Mouse (Mus musculus): Measurements from ENCODE around the gene Pin1rt1. TPM values are rescaled to one million over a fixed set of nuclear protein-coding genes. Genes with fewer than 3 reads are reported as not detected.
A peak's percentile ranks its signal among the peaks of the same experiment; 100 is the strongest.

Pin1rt1 gene
- polyA plus RNA-seq, 1 experiment from 2014 or later, result not detected

GRCm38 (mm10) chr2:104722021-104722420 is 5.8 kb upstream of the Pin1rt1 start:
- Histone ChIP-seq H3K27me3 (ENCODE audit: control insufficient read depth, insufficient read depth, low read length) (no peaks in the 10 kb centered on the region), H3K9ac (ENCODE audit: low read length) (no peak overlapping the region), H3K27ac (replicated peaks; ENCODE audit: low read depth, low read length) (no peak overlapping the region), H3K4me3 (ENCODE audit: low read depth, low read length) (no peak overlapping the region), H3K4me2 (ENCODE audit: low read depth, severe bottlenecking) (no peak overlapping the region), H3K36me3 (ENCODE audit: control insufficient read depth, insufficient read depth, low read length) (no peaks in the 10 kb centered on the region), H3K4me1 (ENCODE audit: control insufficient read depth, insufficient read depth, low read length) (no peaks in the 10 kb centered on the region), H3K9me3 (ENCODE audit: control insufficient read depth, low read length) (no peaks in the 10 kb centered on the region)
- DNase-seq (ENCODE audit: low spot score) (no peak), ATAC-seq (ENCODE audit: insufficient number of reproducible peaks, low FRiP score, low TSS enrichment, low read depth) (no peak)
- WGBS, result 42% methylated on average over 3 of the region's 3 CpGs

- no peak overlapping the region for H3K4me2 ChIP-seq (ENCODE audit: low read depth, severe bottlenecking)
- ATAC-seq (ENCODE audit: insufficient number of reproducible peaks, low FRiP score, low TSS enrichment, low read depth), result no peak
- no peaks in the 10 kb centered on the region for H3K4me1 ChIP-seq (ENCODE audit: control insufficient read depth, insufficient read depth, low read length)
- no peak overlapping the region for H3K27ac ChIP-seq (replicated peaks; ENCODE audit: low read depth, low read length)
- no peaks in the 10 kb centered on the region for H3K36me3 ChIP-seq (ENCODE audit: control insufficient read depth, insufficient read depth, low read length)
- no peak overlapping the region for H3K9ac ChIP-seq (ENCODE audit: low read length)
- no peaks in the 10 kb centered on the region for H3K9me3 ChIP-seq (ENCODE audit: control insufficient read depth, low read length)
- WGBS, result 88% methylated on average over 4 of the region's 4 CpGs
- no peak for DNase-seq (ENCODE audit: low spot score)
- no peak overlapping the region for H3K4me3 ChIP-seq (ENCODE audit: low read depth, low read length)
- no peaks in the 10 kb centered on the region for H3K27me3 ChIP-seq (ENCODE audit: control insufficient read depth, insufficient read depth, low read length)
Measured at GRCm38 (mm10) chr2:104717827-104718226, 1.6 kb upstream of the Pin1rt1 start.

- DNase-seq (ENCODE audit: low spot score), result no peak
- no peak overlapping the region for H3K27ac ChIP-seq (replicated peaks; ENCODE audit: low read depth, low read length)
- H3K4me3 ChIP-seq (ENCODE audit: low read depth, low read length), result no peak overlapping the region
- 91% methylated on average over 2 of the region's 2 CpGs for WGBS
- ATAC-seq (ENCODE audit: insufficient number of reproducible peaks, low FRiP score, low TSS enrichment, low read depth), result no peak
- H3K27me3 ChIP-seq (ENCODE audit: control insufficient read depth, insufficient read depth, low read length), result no peaks in the 10 kb centered on the region
- no peak overlapping the region for H3K9ac ChIP-seq (ENCODE audit: low read length)
- H3K4me1 ChIP-seq (ENCODE audit: control insufficient read depth, insufficient read depth, low read length), result no peaks in the 10 kb centered on the region
- H3K9me3 ChIP-seq (ENCODE audit: control insufficient read depth, low read length), result no peaks in the 10 kb centered on the region
- no peaks in the 10 kb centered on the region for H3K36me3 ChIP-seq (ENCODE audit: control insufficient read depth, insufficient read depth, low read length)
- H3K4me2 ChIP-seq (ENCODE audit: low read depth, severe bottlenecking), result no peak overlapping the region
Measured at GRCm38 (mm10) chr2:104717231-104717735, 1.1 kb upstream of the Pin1rt1 start.

- Histone ChIP-seq H3K9ac (ENCODE audit: low read length) (no peak overlapping the region), H3K4me3 (ENCODE audit: low read depth, low read length) (no peak overlapping the region), H3K4me2 (ENCODE audit: low read depth, severe bottlenecking) (no peak overlapping the region), H3K4me1 (ENCODE audit: control insufficient read depth, insufficient read depth, low read length) (no peaks in the 10 kb centered on the region), H3K27me3 (ENCODE audit: control insufficient read depth, insufficient read depth, low read length) (no peaks in the 10 kb centered on the region), H3K9me3 (ENCODE audit: control insufficient read depth, low read length) (no peaks in the 10 kb centered on the region), H3K27ac (replicated peaks; ENCODE audit: low read depth, low read length) (no peak overlapping the region), H3K36me3 (ENCODE audit: control insufficient read depth, insufficient read depth, low read length) (no peaks in the 10 kb centered on the region)
- WGBS, result 36% methylated on average over 15 of the region's 15 CpGs
- DNase-seq (ENCODE audit: low spot score) (no peak), ATAC-seq (ENCODE audit: insufficient number of reproducible peaks, low FRiP score, low TSS enrichment, low read depth) (no peak)
Measured at GRCm38 (mm10) chr2:104714254-104714691, 1.9 kb downstream of the Pin1rt1 start.

GRCm38 (mm10) chr2:104712486-104712809 is 3.7 kb downstream of the Pin1rt1 start:
- H3K9ac ChIP-seq (ENCODE audit: low read length), result peak overlapping the region; percentile 77
- 5% methylated on average over 7 of the region's 7 CpGs for WGBS
- H3K4me2 ChIP-seq (ENCODE audit: low read depth, severe bottlenecking), result peak overlapping the region; percentile 61
- no peak overlapping the region for H3K27ac ChIP-seq (replicated peaks; ENCODE audit: low read depth, low read length)
- H3K27me3 ChIP-seq (ENCODE audit: control insufficient read depth, insufficient read depth, low read length), result no peaks in the 10 kb centered on the region
- H3K9me3 ChIP-seq (ENCODE audit: control insufficient read depth, low read length), result no peaks in the 10 kb centered on the region
- peak overlapping the region; percentile 60 for H3K4me3 ChIP-seq (ENCODE audit: low read depth, low read length)
- H3K36me3 ChIP-seq (ENCODE audit: control insufficient read depth, insufficient read depth, low read length), result no peaks in the 10 kb centered on the region
- H3K4me1 ChIP-seq (ENCODE audit: control insufficient read depth, insufficient read depth, low read length), result no peaks in the 10 kb centered on the region
- no peak for ATAC-seq (ENCODE audit: insufficient number of reproducible peaks, low FRiP score, low TSS enrichment, low read depth)
- no peak for DNase-seq (ENCODE audit: low spot score)

- peak within 1 kb of the TSS; percentile 61 for H3K4me2 ChIP-seq (ENCODE audit: low read depth, severe bottlenecking)
- peak within 1 kb of the TSS; percentile 77 for H3K9ac ChIP-seq (ENCODE audit: low read length)
- peak within 1 kb of the TSS; percentile 57; the same call in 1 of the 2 replicates for H3K27ac ChIP-seq (replicated peaks; ENCODE audit: low read depth, low read length)
- peak within 1 kb of the TSS; percentile 60 for H3K4me3 ChIP-seq (ENCODE audit: low read depth, low read length)
- no peaks in the 10 kb centered on the region for H3K27me3 ChIP-seq (ENCODE audit: control insufficient read depth, insufficient read depth, low read length)
- ATAC-seq (ENCODE audit: insufficient number of reproducible peaks, low FRiP score, low TSS enrichment, low read depth), result peak; percentile 90
- no peaks in the 10 kb centered on the region for H3K4me1 ChIP-seq (ENCODE audit: control insufficient read depth, insufficient read depth, low read length)
- H3K36me3 ChIP-seq (ENCODE audit: control insufficient read depth, insufficient read depth, low read length), result no peaks in the 10 kb centered on the region
- no peaks in the 10 kb centered on the region for H3K9me3 ChIP-seq (ENCODE audit: control insufficient read depth, low read length)
- under 1% methylated on average over 90 of the region's 99 CpGs for WGBS
- peak; percentile 79 for DNase-seq (ENCODE audit: low spot score)
Measured at GRCm38 (mm10) chr2:104711585-104712485, 4.3 kb downstream of the Pin1rt1 start, which contains the start of gene Tcp11l1. Gene Tcp11l1 (minus strand): TSS chr2:104712169.

GRCm38 (mm10) chr2:104710670-104711370 is 5.4 kb downstream of the Pin1rt1 start:
- H3K4me1 ChIP-seq (ENCODE audit: control insufficient read depth, insufficient read depth, low read length), result no peaks in the 10 kb centered on the region
- H3K27ac ChIP-seq (replicated peaks; ENCODE audit: low read depth, low read length), result no peak overlapping the region
- no peak for DNase-seq (ENCODE audit: low spot score)
- peak overlapping the region; percentile 60 for H3K4me3 ChIP-seq (ENCODE audit: low read depth, low read length)
- no peaks in the 10 kb centered on the region for H3K27me3 ChIP-seq (ENCODE audit: control insufficient read depth, insufficient read depth, low read length)
- 42% methylated on average over 6 of the region's 6 CpGs for WGBS
- H3K4me2 ChIP-seq (ENCODE audit: low read depth, severe bottlenecking), result peak overlapping the region; percentile 61
- no peaks in the 10 kb centered on the region for H3K9me3 ChIP-seq (ENCODE audit: control insufficient read depth, low read length)
- no peaks in the 10 kb centered on the region for H3K36me3 ChIP-seq (ENCODE audit: control insufficient read depth, insufficient read depth, low read length)
- ATAC-seq (ENCODE audit: insufficient number of reproducible peaks, low FRiP score, low TSS enrichment, low read depth), result no peak
- H3K9ac ChIP-seq (ENCODE audit: low read length), result no peak overlapping the region

- Histone ChIP-seq H3K9me3 (ENCODE audit: control insufficient read depth, low read length) (no peaks in the 10 kb centered on the region), H3K9ac (ENCODE audit: low read length) (no peak overlapping the region), H3K4me2 (ENCODE audit: low read depth, severe bottlenecking) (no peak overlapping the region), H3K4me1 (ENCODE audit: control insufficient read depth, insufficient read depth, low read length) (no peaks in the 10 kb centered on the region), H3K27me3 (ENCODE audit: control insufficient read depth, insufficient read depth, low read length) (no peaks in the 10 kb centered on the region), H3K4me3 (ENCODE audit: low read depth, low read length) (no peak overlapping the region), H3K27ac (replicated peaks; ENCODE audit: low read depth, low read length) (no peak overlapping the region), H3K36me3 (ENCODE audit: control insufficient read depth, insufficient read depth, low read length) (no peaks in the 10 kb centered on the region)
- no peak for ATAC-seq (ENCODE audit: insufficient number of reproducible peaks, low FRiP score, low TSS enrichment, low read depth)
- 75% methylated on average over 6 of the region's 6 CpGs for WGBS
- DNase-seq (ENCODE audit: low spot score), result no peak
Measured at GRCm38 (mm10) chr2:104709786-104710337, 6.3 kb downstream of the Pin1rt1 start.
